Mouse (Mus musculus): ENCODE results near the gene Il17rc. TPM values are rescaled to one million over a fixed set of nuclear protein-coding genes. Genes with fewer than 3 reads are reported as not detected.

Il17rc gene
- polyA plus RNA-seq, 1 experiment from 2014 or later, result 3.5 TPM

GRCm38 (mm10) chr6:113469021-113469420, 2.2 kb upstream of the Il17rc start:
- peak overlapping the region; percentile 39; the same call in 1 of the 2 replicates for H3K4me3 ChIP-seq (replicated peaks; ENCODE audit: low read length)
- peaks cover 8% of the 10 kb centered on the region for H3K4me1 ChIP-seq (replicated peaks; ENCODE audit: control insufficient read depth, insufficient read depth, low read length)
- H3K27ac ChIP-seq (ENCODE audit: low read length), result no peak overlapping the region
- peak; percentile 77 for ATAC-seq
- H3K36me3 ChIP-seq (ENCODE audit: control insufficient read depth, insufficient read depth), result no peaks in the 10 kb centered on the region
- peak overlapping the region; percentile 59 for H3K4me2 ChIP-seq (ENCODE audit: low read length)
- peaks cover 8% of the 10 kb centered on the region; the same call in 1 of the 2 replicates for H3K27me3 ChIP-seq (replicated peaks; ENCODE audit: control insufficient read depth, insufficient read depth, low read length)
- WGBS, result 7% methylated on average over 9 of the region's 9 CpGs
- peak overlapping the region; percentile 43; the same call in 1 of the 2 replicates for H3K9ac ChIP-seq (replicated peaks; ENCODE audit: low read depth, low read length)
- no peaks in the 10 kb centered on the region for H3K9me3 ChIP-seq (ENCODE audit: control insufficient read depth, low read length)

- Histone ChIP-seq H3K4me1 (replicated peaks; ENCODE audit: control insufficient read depth, insufficient read depth, low read length) (peaks cover 8% of the 10 kb centered on the region), H3K27me3 (replicated peaks; ENCODE audit: control insufficient read depth, insufficient read depth, low read length) (peaks cover 8% of the 10 kb centered on the region; the same call in 1 of the 2 replicates), H3K9ac (replicated peaks; ENCODE audit: low read depth, low read length) (peak overlapping the region; percentile 43; the same call in 1 of the 2 replicates), H3K4me2 (ENCODE audit: low read length) (peak overlapping the region; percentile 59), H3K27ac (ENCODE audit: low read length) (no peak overlapping the region), H3K36me3 (ENCODE audit: control insufficient read depth, insufficient read depth) (no peaks in the 10 kb centered on the region), H3K9me3 (ENCODE audit: control insufficient read depth, low read length) (no peaks in the 10 kb centered on the region), H3K4me3 (replicated peaks; ENCODE audit: low read length) (peak overlapping the region; percentile 39)
- WGBS, result 1% methylated on average over 31 of the region's 31 CpGs
- ATAC-seq, result peak; percentile 77
Observed at GRCm38 (mm10) chr6:113469432-113469831, 1.8 kb upstream of the Il17rc start.

GRCm38 (mm10) chr6:113472061-113472460, 834 bp downstream of the Il17rc start:
- Histone ChIP-seq H3K27me3 (replicated peaks; ENCODE audit: control insufficient read depth, insufficient read depth, low read length) (peaks cover 8% of the 10 kb centered on the region; the same call in 1 of the 2 replicates), H3K27ac (ENCODE audit: low read length) (no peak overlapping the region), H3K4me3 (replicated peaks; ENCODE audit: low read length) (no peak overlapping the region), H3K4me2 (ENCODE audit: low read length) (no peak overlapping the region), H3K9me3 (ENCODE audit: control insufficient read depth, low read length) (no peaks in the 10 kb centered on the region), H3K9ac (replicated peaks; ENCODE audit: low read depth, low read length) (no peak overlapping the region), H3K4me1 (replicated peaks; ENCODE audit: control insufficient read depth, insufficient read depth, low read length) (peaks cover 8% of the 10 kb centered on the region), H3K36me3 (ENCODE audit: control insufficient read depth, insufficient read depth) (no peaks in the 10 kb centered on the region)
- 66% methylated on average over 10 of the region's 10 CpGs for WGBS
- no peak for ATAC-seq

GRCm38 (mm10) chr6:113473246-113473645, 2.0 kb downstream of the Il17rc start:
- 88% methylated on average over 2 of the region's 2 CpGs for WGBS
- Histone ChIP-seq H3K27me3 (replicated peaks; ENCODE audit: control insufficient read depth, insufficient read depth, low read length) (peaks cover 8% of the 10 kb centered on the region; the same call in 1 of the 2 replicates), H3K4me1 (replicated peaks; ENCODE audit: control insufficient read depth, insufficient read depth, low read length) (peaks cover 8% of the 10 kb centered on the region), H3K4me3 (replicated peaks; ENCODE audit: low read length) (no peak overlapping the region), H3K4me2 (ENCODE audit: low read length) (no peak overlapping the region), H3K27ac (ENCODE audit: low read length) (no peak overlapping the region), H3K9me3 (ENCODE audit: control insufficient read depth, low read length) (no peaks in the 10 kb centered on the region), H3K36me3 (ENCODE audit: control insufficient read depth, insufficient read depth) (no peaks in the 10 kb centered on the region), H3K9ac (replicated peaks; ENCODE audit: low read depth, low read length) (no peak overlapping the region)
- no peak for ATAC-seq

GRCm38 (mm10) chr6:113473715-113474114, 2.5 kb downstream of the Il17rc start:
- ATAC-seq, result no peak
- Histone ChIP-seq H3K9me3 (ENCODE audit: control insufficient read depth, low read length) (no peaks in the 10 kb centered on the region), H3K36me3 (ENCODE audit: control insufficient read depth, insufficient read depth) (no peaks in the 10 kb centered on the region), H3K27me3 (replicated peaks; ENCODE audit: control insufficient read depth, insufficient read depth, low read length) (peaks cover 8% of the 10 kb centered on the region; the same call in 1 of the 2 replicates), H3K9ac (replicated peaks; ENCODE audit: low read depth, low read length) (no peak overlapping the region), H3K4me1 (replicated peaks; ENCODE audit: control insufficient read depth, insufficient read depth, low read length) (peaks cover 8% of the 10 kb centered on the region), H3K4me2 (ENCODE audit: low read length) (no peak overlapping the region), H3K27ac (ENCODE audit: low read length) (no peak overlapping the region), H3K4me3 (replicated peaks; ENCODE audit: low read length) (no peak overlapping the region)
- WGBS, result 86% methylated on average over 6 of the region's 6 CpGs

- no peaks in the 10 kb centered on the region for H3K9me3 ChIP-seq (ENCODE audit: control insufficient read depth, low read length)
- no peak overlapping the region for H3K27ac ChIP-seq (ENCODE audit: low read length)
- peaks cover 4% of the 10 kb centered on the region for H3K4me1 ChIP-seq (replicated peaks; ENCODE audit: control insufficient read depth, insufficient read depth, low read length)
- no peak overlapping the region for H3K4me2 ChIP-seq (ENCODE audit: low read length)
- no peaks in the 10 kb centered on the region for H3K36me3 ChIP-seq (ENCODE audit: control insufficient read depth, insufficient read depth)
- no peak overlapping the region for H3K4me3 ChIP-seq (replicated peaks; ENCODE audit: low read length)
- WGBS, result 62% methylated on average over 7 of the region's 7 CpGs
- no peak overlapping the region for H3K9ac ChIP-seq (replicated peaks; ENCODE audit: low read depth, low read length)
- ATAC-seq, result no peak
- H3K27me3 ChIP-seq (replicated peaks; ENCODE audit: control insufficient read depth, insufficient read depth, low read length), result no peaks in the 10 kb centered on the region
Observed at GRCm38 (mm10) chr6:113477353-113477752, 6.1 kb downstream of the Il17rc start.

- Histone ChIP-seq H3K9ac (replicated peaks; ENCODE audit: low read depth, low read length) (no peak overlapping the region), H3K9me3 (ENCODE audit: control insufficient read depth, low read length) (no peaks in the 10 kb centered on the region), H3K4me1 (replicated peaks; ENCODE audit: control insufficient read depth, insufficient read depth, low read length) (peaks cover 9% of the 10 kb centered on the region), H3K27me3 (replicated peaks; ENCODE audit: control insufficient read depth, insufficient read depth, low read length) (no peaks in the 10 kb centered on the region), H3K4me2 (ENCODE audit: low read length) (no peak overlapping the region), H3K27ac (ENCODE audit: low read length) (no peak overlapping the region), H3K4me3 (replicated peaks; ENCODE audit: low read length) (no peak overlapping the region), H3K36me3 (ENCODE audit: control insufficient read depth, insufficient read depth) (no peaks in the 10 kb centered on the region)
- ATAC-seq, result no peak
- WGBS, result 84% methylated on average over 10 of the region's 10 CpGs
Observed at GRCm38 (mm10) chr6:113478906-113479305, 7.7 kb downstream of the Il17rc start.

- Histone ChIP-seq H3K4me1 (replicated peaks; ENCODE audit: control insufficient read depth, insufficient read depth, low read length) (peaks cover 21% of the 10 kb centered on the region), H3K27ac (ENCODE audit: low read length) (no peak overlapping the region), H3K4me3 (replicated peaks; ENCODE audit: low read length) (no peak overlapping the region), H3K9ac (replicated peaks; ENCODE audit: low read depth, low read length) (no peak overlapping the region), H3K36me3 (ENCODE audit: control insufficient read depth, insufficient read depth) (no peaks in the 10 kb centered on the region), H3K4me2 (ENCODE audit: low read length) (no peak overlapping the region), H3K9me3 (ENCODE audit: control insufficient read depth, low read length) (no peaks in the 10 kb centered on the region), H3K27me3 (replicated peaks; ENCODE audit: control insufficient read depth, insufficient read depth, low read length) (no peaks in the 10 kb centered on the region)
- ATAC-seq, result no peak
- WGBS, result 59% methylated on average over 18 of the region's 18 CpGs
Observed at GRCm38 (mm10) chr6:113480555-113481373, 9.5 kb downstream of the Il17rc start.

GRCm38 (mm10) chr6:113482477-113483099, 11.4 kb downstream of the Il17rc start:
- whole genome bisulfite sequencing, result under 1% methylated on average over 62 of the region's 65 CpGs
- Histone ChIP-seq H3K4me2 (ENCODE audit: low read length) (peak overlapping the region; percentile 73), H3K36me3 (ENCODE audit: control insufficient read depth, insufficient read depth) (no peaks in the 10 kb centered on the region), H3K9ac (replicated peaks; ENCODE audit: low read depth, low read length) (peak overlapping the region; percentile 76), H3K27ac (ENCODE audit: low read length) (peak overlapping the region; percentile 79), H3K27me3 (replicated peaks; ENCODE audit: control insufficient read depth, insufficient read depth, low read length) (no peaks in the 10 kb centered on the region), H3K4me3 (replicated peaks; ENCODE audit: low read length) (peak overlapping the region; percentile 70), H3K9me3 (ENCODE audit: control insufficient read depth, low read length) (no peaks in the 10 kb centered on the region), H3K4me1 (replicated peaks; ENCODE audit: control insufficient read depth, insufficient read depth, low read length) (peaks cover 24% of the 10 kb centered on the region)
- ATAC-seq, result peak; percentile 62

Data from forebrain, embryonic 16.5 days (tissue).